Mouse (Mus musculus): ENCODE measurements around the gene Mrpl33.

DNA sequence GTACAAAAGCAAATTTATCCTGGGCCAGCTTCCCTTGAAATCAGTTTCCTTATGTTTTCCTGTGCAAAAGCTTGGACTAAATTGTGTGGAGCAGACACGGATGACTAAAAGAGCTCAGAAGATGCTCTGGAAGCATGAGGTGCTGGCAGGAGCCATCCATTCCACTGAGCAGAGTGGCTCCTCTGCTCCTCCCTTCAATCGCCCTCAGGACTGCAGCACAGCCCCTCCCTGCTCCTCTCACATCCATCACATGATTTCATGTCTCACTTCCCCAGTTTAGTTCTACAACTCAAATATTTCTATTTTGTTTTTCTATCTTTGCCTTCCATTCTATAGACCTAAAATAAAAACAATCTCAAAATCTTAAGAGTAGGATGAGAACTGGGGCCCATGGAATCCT, 74.4 kb downstream of the Mrpl33 start:
- TF ChIP-seq EP300 (IDR thresholded peaks at IDR 0.05) = no peak
- TF ChIP-seq CTCF (IDR thresholded peaks at IDR 0.05) = no peak

Measured in lung, postnatal 0 days (tissue).